Mouse (Mus musculus): ENCODE measurements around the gene Lin28a.

The Lin28a gene

DNA sequence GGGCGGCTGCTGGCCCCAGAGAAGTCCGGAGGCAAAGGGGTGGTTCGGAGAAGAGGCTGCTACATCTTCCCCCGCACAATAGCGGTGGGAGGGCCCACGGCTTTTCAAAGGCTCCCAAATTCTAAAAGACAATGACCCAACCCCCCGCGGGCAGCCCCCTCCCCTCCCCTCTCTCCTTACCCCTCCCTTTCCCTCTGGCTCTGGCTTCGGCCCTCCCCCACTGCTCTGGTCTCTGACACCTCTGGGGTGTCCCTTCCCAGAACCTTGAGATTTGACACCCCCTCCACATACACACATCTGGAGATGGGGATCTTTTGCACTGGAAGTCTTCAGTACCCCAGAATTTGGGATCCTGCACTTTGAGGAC, at the start of gene Lin28a:
Gene Lin28a (minus strand): TSS at position 63 of the 367 bp plus-strand sequence.
- peak; percentile 71 for DNase-seq (ENCODE audit: low read depth, low spot score)

DNA sequence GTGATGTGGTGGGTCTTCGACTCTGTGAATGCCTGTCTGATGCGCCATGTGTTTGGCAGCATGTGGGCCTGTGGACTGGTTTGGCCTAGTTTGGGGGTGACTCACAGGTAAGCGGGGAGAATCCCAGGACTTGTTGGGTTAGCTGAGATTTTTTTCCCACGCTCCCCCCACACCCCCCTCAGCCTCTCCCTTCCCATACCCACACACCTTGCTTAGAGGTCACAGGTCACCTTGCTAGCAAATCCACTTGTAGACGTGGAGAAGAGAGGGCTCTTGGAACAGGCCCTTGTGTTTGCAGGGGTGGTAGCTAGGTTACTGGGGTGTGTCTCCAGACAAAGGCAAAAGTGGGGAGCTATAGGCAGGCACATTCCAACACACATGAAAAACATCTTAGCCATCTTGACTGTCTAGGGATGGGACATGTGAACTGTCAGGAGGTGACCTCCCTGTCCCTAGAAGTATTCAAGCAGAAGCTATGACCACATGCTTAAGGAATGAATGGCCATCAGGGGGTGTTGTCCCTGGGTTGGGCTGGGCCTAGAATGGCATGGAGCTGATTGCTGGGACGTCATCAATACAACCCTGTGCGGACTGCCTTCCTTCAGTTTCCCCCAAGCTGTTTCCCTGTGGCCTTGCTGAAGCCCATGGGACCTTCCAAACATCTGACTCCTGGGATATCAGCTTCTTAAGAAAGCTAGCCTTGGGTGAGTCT, 49.3 kb upstream of the Lin28a start:
- no peak for DNase-seq (ENCODE audit: low read depth, low spot score)

DNA sequence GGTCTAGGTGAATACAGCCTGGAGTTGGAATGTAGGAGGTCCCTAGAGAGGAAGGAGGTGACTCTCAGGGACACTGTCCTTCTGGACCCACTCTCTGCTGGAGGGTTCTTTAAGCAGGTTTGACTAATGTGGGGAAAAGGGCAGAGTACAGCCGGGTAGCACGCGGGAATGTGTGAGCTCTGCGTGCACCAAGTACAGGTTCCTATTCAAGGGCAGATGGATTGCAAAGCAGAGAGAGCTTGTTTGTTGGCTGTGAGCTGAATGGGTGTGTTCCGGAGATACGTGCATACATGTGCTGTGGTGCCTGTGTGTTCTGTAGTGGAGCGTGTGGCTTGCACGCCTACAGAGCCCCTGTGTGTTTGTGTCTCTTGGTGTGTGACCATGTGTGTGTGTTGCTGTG, 48.7 kb upstream of the Lin28a start:
- DNase-seq (ENCODE audit: low read depth, low spot score): no peak

DNA sequence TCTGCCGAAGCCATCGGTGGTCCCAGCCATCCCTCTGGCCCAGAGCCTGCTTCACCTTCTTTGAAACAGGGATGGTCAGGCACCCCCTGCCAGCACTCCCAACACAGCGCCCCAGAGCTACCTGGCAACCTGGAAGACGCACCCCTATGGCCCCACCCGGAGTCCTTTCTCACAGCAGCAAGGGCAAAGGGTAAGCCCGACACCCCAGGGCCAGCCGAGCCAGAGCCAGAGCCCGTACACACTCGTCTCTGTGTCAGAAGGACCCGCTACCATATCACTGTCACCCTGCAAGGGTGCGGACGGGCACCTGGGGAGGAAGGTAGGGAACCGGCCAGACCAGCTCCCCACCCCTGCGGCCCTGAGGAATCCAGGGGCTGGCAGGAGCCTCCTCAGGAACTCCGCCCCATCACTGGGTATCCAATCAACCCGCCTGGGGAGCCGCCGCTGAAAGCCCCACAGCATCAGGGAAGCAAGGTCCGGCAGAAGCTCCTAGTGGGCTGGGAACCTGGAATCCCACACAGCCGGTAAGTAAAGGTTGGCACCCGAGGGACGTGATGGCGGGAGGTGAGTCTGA, 46.9 kb upstream of the Lin28a start:
- no peak for DNase-seq (ENCODE audit: low read depth, low spot score)

DNA sequence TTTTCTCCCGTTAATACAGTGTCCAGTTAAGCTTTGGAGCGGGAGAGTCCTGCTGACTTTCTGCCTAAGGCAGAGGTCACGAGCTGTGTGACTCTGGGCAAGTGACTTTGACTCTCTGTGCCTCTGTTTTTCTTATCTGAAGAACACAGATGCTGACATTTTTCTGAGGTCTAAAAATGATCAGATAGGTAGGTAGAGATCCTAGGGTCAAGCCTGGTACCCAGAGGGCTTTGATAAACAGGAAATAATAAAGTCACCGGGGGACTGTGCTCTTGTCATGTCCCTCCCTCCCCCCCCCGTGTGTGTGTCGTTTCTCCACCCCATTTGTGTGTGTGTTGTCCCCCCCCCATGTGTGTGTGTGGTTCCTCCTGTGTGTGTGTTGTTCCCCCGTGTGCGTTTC, 43.9 kb upstream of the Lin28a start:
- no peak for DNase-seq (ENCODE audit: low read depth, low spot score)

DNA sequence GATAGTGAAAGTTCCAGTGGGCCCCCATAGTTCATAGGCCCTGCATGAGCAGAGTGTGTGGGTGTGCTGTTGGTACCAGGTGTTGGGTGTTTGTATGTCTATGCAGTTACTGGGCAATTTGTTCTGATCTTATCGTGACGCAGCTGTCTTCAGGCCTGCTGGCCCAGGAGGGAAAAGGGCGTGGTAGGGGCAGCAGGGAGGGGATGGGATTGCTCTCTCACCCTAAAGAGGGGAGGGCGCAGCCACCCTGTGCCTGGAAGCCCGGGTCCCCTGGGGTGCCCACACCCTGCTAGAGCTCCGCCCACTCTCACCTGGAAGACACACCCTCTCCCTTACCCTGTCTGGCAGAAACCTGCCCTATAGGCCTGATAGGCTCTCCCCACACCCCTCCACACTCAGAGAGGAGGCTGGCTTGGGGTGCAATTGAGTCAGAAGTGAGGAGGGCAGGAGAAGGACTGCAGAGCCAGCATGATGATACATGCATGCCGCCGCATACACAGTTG, 43.4 kb upstream of the Lin28a start:
- DNase-seq (ENCODE audit: low read depth, low spot score): no peak

DNA sequence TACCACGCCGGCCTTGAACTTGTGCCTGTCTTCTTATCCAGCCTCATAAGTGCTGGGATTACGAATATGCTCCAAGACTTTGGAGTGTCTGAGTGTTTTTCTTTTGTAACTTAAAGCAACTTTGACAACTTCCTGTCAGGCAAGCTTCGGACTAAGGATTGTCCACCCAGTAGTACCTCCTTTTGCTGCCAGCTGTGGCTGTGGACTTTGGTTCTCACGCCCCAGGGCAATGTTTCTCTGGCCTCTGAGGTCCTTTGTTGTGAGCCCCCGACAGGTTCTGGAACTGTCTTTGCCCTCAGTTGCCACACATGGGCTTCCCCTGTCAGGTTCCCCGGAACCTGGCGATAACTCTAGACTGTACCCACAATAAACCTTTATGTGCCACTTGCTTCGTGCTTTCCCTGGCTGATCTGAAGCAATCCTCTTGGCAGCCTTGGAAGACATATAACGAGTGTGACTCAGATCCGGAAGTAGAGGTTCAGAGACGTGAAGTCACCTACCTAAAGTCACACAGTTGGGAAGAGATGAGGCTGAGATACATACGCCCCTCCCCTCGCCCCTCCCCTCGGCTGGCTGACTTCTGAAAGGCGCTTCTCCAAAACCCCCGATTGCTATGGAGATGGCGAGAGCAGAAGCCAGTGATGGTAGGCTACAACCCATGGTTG, 42.7 kb upstream of the Lin28a start:
- no peak for DNase-seq (ENCODE audit: low read depth, low spot score)

DNA sequence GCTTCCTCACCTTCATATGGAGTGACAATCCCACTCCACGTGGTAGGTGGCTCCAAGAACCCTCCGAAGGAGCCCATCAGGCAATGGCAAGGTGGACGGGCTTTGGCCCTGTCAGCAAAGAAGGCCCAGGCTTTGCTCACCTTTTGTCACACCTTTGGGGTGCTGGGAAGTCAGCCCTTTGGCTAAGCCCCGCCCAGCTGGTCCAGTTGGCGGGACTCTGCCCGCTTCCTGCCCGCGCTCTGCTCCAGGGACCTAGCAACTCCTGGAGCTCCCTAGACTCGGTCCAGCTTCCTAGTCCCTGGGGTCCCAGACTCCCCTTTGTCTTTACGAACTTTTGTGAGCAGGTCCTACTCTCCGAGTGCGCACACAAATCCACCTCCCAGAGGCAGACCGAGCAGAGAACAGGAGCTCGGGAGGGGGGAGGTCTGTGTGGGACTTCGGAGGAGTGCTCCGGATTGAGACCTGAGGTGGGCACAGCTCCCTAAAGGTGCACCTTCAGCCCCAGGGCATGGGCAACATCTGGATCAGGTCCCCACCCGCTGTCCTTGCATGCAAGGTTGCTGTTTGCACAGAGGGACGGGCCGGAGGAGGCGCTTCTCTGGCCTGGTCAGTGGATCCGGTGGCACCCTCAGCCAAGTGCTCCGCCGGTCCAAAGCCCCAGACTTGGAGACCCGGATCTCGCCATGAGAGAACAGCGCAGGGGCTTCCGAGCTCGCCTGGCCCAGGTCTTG, 41.7 kb upstream of the Lin28a start, which contains the start of gene Crybg2:
Gene Crybg2 (plus strand): TSS at position 681 of the 731 bp plus-strand sequence.
- DNase-seq (ENCODE audit: low read depth, low spot score): no peak

DNA sequence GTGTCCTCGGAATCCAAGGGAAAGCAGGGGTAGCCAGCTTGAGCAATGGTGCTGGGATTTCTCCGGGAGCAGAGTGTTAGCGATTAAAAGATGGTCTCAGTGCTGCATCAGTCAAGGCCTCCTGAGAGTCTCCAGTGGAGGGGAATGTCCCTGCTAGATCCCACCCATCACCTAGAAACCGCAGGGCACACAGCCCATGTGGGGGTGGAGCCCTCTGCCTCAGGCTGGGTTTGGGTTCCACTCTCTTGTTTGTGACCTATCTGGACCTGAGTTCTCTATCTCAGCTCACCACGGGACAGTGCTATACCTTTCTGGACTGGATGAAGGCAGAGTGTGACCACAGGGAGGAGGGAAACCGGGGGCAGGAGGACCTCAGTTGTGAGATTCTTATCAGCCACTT, 40.3 kb upstream of the Lin28a start:
- no peak for DNase-seq (ENCODE audit: low read depth, low spot score)

DNA sequence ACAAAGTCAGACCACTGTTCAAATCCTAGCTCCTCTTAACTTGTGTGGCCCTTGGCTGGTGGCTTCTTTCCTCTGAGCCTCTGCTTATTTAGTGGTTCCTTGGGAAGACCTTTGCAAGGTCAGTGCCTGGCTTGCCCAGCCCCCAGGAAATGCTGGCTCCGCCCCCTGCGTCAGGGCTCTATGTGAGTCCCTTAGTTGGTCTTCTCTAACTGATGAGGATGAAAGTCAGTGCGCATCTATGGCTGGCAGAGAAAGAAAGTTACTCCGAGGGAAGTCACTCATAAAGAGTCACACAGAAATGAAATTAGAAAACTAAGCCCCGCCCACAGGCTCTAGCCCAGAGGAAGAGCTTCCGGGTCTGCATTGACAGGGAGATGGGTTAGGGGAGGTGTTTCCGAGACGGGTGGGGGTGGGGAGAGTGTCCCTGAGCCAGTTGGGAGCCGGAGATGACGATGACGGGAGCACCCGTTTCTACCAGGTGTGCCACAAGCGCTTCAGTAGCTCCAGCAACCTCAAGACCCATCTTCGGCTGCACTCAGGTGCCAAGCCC, 39.6 kb upstream of the Lin28a start:
- DNase-seq (ENCODE audit: low read depth, low spot score): no peak

DNA sequence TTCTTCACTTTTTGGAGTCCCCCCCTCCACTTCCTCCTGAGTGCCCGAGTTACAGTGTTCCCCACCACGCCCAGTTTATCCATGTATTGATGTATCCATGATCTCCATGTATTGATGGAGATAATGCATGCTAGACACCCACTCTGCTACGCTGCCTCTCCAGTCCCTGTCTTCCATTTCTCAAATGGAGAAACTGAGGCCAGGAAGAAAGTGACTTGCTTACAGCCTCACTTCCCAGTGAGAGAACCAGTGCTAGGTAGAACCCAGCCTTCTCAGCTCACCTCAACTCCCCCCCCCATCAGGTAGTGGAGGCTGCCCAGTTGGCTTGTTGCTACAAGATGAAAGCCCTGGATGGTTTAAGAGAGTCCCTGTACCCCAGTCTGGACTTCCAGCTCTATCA, 34.9 kb upstream of the Lin28a start, which contains the start of gene Zfp683:
Gene Zfp683 (plus strand): TSS at position 301 of the 400 bp plus-strand sequence.
- DNase-seq (ENCODE audit: low read depth, low spot score): no peak

DNA sequence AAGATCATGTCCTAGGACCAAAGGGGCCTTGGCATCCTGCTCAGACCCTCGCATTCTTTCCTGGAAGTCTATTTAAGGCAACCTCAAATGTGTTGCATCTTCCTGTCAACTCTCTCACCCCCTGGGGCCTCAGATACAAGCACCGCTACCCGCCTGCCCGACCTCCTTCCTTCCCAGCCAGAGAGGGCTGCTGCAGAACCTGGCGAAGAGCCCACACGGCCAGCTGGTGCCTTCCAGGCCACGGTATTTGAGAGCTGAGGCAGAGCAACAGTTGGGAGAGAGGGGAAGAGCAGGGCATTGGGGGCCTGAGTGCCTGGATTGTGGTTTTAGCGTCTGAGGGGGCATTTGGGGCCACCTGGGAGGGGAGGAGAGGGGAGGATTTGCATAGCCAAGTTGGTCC, 33.9 kb upstream of the Lin28a start:
- no peak for DNase-seq (ENCODE audit: low read depth, low spot score)

DNA sequence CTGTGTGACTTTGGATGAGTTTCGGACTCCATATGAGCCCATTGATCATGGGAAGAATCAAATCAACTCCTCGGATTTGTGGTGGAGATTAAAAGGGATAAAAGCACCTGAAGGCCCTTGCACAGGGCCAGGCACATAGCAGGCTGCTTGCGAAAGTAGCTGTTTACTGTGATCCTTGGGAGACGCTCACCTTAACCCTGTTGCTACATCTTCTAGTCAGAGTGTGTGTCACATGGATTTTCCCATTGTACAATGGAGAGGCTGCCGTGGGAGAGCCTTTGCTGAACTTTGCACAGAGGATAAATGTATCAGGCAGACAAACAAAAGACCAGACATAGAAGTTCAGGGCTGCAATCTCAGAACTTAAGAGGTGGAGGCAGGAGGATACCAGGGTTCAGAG, 33.3 kb upstream of the Lin28a start:
- DNase-seq (ENCODE audit: low read depth, low spot score): no peak

DNA sequence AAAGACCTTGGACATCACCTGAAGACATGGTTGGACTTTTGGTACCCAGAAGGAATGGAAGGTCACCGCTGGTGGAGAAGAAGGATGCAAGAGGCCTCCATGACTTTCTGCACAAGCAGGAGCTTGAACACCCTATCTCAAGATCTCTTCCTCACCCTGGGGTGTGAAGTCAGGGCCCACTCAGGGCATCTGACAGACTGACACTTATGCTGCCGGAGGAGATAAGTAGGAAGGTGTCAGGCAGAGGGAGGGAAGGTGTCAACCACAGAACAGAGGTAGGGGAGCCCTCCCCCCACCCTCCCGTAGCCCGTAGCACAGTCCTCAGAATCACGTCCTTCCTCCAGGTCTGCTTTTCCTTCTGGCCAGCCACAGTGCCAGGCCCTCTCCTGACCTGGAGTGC, 29.0 kb upstream of the Lin28a start:
- no peak for DNase-seq (ENCODE audit: low read depth, low spot score)

DNA sequence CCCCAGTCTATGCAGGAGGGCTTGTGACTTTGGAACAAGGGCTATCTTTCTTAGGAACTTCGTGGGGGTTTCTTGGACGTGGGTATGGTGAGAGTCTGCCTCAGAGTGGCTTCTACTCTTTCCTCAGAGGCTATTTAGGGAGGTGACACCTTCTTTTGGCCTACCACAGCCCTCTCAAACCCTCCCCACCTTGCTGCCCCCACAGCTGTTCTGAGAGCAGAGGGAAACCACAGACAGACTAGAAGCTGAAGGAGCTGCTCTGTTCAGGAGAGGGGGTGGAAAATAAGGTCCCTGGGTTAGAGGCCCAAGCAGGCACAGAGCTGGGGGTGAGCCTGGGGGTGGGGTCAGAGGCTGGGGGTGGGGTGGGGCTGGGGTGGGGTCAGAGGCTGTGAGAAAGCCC, 24.4 kb upstream of the Lin28a start:
- no peak for DNase-seq (ENCODE audit: low read depth, low spot score)

DNA sequence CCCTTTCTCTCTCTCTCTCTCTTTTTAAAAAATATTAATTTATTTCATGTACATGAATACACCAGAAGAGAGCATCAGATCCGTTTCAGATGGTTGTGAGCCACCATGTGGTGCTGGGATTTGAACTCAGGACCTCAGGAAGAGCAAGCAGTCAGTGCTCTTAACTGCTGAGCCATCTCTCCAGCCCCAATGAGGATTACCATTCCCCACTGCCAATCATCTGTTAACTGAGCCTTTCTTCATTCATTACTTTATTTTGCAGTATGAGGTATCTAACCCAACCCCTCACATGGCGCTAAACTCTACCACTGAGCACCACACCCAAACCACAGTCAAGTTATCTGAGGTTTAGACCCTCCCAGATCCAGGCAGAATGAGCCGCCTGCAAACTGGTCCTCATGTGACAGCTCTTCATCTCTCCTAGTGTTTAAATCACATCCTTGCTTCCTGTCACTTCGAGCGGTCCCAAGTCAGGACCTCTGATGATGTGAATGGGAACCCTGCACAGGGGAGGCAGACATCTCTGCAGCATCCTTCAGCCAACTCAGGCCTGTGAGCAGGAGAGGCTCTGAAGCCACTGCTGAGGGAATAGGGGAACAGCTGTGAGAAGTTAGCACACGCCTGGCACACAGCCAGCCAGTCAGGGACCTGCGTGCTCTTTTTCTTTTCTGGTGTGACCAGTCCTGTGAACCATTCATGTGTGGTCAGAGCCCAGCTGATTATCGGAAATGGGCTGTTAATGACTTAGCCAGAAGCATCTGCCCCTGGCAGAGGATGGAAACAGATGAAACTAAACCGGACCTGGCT, 22.9 kb upstream of the Lin28a start:
- DNase-seq (ENCODE audit: low read depth, low spot score): peak; percentile 40

DNA sequence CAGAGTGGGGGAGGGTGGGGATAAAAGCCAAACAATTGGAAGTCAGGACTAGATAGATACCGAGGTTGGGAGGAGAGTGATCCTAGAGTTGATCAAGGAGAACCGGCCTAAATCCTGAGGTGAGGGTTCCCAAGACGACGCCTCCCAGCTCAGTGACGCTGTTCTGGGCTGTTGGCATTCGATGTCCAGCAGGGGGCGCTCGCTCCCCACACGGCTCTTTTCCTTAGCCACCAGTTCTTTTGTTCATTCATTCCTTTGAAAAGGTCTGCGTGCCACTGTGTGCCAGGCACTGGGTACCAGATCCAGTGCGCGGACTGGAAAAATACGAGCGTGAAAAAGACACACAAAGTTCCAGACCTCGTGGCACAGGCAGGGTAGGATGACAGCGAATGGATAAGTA, 17.3 kb upstream of the Lin28a start:
- DNase-seq (ENCODE audit: low read depth, low spot score): peak; percentile 85

DNA sequence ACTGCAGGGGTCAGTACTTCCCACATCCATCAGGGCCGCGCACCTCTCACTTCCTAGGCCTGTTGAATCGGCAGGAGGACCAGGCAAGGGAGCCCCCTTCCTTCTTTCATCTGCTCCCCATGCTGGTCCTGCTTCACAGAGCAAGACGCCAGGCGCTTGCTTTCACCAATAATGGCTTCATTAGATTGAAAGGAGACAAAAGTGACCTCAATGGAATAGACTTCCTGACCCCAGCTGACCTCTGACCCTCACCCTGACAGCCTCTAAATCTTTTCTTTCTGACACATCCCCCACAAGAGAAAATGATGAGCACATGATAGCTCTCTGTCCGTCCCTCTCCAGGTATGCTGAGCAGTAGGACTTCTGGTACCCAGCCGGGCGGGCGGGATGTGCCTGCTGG, 7.2 kb upstream of the Lin28a start:
- peak; percentile 34 for DNase-seq (ENCODE audit: low read depth, low spot score)

DNA sequence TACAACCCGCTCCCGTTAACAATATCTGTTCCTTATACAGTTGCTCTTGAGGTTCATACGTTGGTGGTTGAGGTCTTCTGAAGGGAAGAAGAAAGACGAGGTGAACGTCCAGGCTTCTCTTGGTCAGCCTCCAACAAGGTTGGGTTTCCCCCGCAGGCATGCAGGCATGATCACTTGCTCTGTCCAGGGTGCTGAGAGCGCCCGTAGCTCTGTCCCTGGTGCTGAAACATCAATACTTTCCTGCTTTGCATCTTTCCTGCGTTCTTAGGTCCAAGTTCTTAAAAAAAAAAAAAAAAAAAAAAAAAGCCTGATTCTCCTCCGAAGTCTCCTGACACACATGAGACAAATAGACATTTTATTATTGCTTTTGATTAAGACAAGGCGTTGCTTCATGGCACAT, 2.0 kb upstream of the Lin28a start:
- peak; percentile 84 for DNase-seq (ENCODE audit: low read depth, low spot score)

DNA sequence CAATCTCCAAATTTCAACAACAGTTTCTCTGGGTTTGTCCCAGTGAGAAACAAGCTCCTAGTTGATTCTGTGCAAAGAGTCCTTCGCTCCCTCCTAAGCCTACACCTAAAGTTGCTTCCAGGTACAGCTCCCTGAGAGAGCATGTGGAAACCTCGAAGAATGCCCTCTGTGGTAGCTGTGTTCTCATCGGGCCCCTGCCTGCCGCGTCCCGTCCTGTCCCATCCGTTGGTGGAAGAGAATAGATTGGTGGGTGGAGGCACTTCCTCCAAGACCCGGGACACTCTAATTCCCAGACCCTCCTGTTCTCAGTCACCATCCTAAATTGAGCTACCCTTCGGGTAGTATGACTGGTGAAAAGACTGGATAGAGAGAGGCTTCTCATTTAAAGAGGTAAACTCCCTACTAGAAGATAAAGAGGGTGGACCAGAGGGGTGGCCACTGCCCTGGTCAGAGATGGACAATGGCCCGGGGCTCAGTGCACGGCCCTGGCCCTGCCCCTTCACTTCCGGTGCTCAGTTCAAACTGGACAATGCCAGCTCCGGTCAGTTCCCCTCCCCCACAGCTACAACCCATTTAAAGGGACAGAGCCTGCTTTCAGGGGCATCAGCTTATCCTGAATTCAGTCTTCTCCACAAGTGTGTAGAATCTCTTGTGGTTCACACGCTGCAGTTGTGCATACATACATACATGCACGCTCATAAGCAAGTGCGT, 1.2 kb upstream of the Lin28a start:
- peak; percentile 77 for DNase-seq (ENCODE audit: low read depth, low spot score)
